Mouse (Mus musculus) heart, postnatal 4 days (tissue): ENCODE measurements around the gene Cd200. TPM values are rescaled to one million over a fixed set of nuclear protein-coding genes. Genes with fewer than 3 reads are reported as not detected.
"Not testable (repeated sequence)": the region's sequence is repeated elsewhere in the genome, so short reads cannot be mapped to it uniquely, and the experiment has no call there.

Experiments
- DNase-seq: peaks from one replicate; pipeline ENCODE4 v3.0.0; 2021
- total RNA-seq, 2 experiments: library from RNA; stranded (reverse); gene quantifications; 2 replicates each; pipeline ENCODE4 v1.2.3; 2021

Cd200 gene
- 10 to 100 TPM; 44.8 to 67.6 TPM for total RNA-seq

DNA sequence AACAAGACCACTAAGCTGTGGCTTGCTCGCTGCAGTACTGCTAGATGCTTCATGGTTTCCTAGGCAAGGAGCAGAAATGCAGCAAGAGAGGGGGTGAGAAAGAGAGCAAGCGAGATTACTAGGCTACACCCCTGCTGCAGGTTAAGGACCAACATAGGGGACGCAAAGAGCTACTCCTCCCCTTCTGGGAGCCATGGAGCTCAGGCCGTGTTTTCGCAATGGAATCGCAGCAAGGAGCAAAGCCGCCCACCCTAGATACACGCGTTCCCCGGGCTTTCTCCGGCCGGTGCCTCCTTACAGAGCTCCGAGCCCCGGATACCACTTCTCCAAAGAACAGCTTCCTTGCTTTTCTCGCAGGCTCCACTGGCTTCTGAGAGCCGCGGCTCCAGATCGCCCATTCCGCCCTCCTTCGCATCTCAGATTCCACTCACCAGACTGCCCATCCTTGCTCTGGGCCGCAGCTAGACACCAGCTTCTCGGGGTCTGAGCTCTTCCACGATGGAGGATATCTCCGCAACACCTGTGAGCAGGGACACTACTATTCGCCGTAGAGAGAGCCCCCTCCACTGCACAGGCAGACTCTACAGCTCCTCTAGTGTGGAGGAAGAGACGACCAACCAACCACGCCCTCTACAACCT is at the start of gene Cd200:
Gene Cd200, minus strand, starts transcription at position 629 of the 639 bp plus-strand sequence.
- peak; percentile 50 for DNase-seq

DNA sequence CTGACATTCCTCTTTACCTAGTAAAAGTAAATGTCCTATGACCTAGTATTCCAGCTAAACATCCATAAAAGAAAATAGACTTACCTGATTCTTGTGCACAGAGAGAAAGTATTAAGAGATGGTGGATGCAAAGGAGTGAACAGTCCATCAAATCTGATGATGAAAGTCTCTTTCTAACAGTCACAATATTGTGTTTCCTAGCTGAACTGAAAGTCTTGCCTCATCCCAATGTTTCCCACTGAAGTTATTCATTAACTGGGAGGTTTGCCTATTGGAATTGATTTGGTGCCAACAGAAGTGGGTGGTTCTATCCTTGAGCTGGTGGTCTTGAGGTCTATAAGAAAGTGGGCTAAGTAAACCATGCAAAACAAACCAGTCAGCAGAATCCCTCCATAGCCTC is 45.9 kb upstream of the Cd200 start:
- no peak for DNase-seq

DNA sequence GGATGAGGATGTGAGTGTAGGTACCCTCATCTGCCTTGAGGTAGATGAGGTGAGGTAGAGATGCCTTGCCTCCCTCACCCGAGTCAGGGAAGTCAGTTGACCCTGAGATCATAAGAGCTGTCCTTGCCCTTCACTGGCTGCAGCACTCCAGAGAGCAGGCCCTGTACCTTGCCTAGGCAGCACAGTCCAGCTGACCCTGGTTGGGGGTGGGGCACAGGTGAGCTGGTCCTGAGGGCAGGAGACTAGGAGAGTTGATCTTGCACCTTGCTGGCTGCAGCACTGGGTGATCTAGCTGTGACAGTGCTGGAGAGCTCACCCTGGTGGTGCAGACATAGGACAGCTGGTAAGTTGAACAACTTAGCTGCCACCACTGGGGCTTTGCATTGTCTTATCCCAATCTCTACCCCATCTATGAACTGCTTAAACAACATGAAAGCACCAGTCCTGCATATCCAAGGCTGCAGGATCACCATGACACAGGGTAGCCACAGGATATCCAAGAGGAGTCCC is 28.4 kb upstream of the Cd200 start:
- no peak for DNase-seq

DNA sequence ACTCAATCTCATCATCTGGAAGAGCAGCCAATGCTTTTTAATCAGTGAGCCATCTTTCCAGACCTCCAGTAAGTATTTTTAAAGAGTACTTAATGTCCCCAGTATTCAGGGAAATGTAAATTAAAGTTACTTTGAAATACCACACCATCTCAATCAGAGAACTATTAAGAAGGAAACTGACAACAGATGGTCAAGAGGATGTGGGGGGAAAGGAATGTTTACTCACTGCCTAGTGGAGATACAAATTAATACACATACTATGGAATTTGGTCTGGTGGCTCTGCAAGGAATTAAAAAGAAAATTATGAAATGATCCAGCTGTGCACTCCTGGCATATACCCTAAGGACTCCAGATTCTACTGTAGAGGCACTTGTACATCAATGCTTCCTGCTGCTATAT is 26.7 kb upstream of the Cd200 start:
- DNase-seq: no peak

DNA sequence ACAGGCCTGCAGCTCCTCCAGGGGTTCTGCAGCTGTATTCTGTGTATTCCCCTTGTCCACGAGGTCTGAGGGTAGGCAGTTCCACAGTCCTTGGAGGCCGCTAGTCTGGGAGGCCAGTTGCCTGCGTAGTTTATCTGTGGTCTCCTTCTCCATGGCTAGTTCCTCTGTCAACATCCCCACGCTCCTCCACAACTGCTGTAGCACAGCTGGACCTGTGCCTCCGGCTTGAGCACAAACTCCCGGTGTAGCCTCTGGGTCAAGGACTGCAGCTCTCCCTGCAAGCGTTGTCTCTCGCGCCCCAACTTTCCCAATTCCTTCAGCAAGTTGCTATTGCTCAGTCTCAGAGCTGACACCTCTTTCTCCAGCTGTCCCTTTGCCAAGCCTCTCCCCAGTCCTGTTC is 18.8 kb upstream of the Cd200 start:
- peak; percentile 25 for DNase-seq

DNA sequence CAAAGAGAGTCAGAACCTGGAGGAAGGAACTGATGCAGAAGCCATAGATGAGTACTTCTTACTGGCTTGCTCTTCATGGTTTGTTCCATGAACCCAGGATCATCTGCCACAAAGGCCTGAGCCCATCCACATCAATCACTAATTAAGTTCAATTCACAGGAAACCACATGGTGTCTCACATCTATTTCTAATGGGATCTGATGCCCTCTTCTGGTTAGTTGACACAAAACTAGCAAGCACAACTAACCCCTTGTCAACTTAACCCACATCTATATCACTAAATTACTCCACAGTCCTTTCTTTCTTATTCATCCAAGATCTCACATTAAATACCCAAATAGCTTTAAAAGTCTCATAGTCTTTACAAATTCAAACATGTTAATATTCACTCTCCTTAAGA is 4.6 kb upstream of the Cd200 start:
- DNase-seq: no peak

DNA sequence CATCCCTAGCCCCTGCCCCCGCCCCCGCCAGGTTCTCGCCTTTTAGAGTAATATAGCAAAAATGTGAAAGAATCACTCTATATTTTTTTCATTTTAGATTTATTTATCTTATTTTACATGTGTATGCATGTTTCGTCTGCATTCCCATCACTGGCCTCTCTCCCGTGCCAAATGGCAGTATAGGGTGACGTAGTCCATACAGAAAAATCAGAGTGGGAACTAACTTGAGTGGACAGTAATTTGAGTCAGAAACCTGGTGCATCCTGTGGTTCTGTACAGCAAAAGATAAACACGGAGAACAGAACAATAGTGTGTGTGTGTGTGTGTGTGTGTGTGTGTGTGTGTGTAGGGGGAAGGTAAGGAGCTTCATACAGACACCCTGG is 202 bp upstream of the Cd200 start:
- DNase-seq: not testable (repeated sequence)

DNA sequence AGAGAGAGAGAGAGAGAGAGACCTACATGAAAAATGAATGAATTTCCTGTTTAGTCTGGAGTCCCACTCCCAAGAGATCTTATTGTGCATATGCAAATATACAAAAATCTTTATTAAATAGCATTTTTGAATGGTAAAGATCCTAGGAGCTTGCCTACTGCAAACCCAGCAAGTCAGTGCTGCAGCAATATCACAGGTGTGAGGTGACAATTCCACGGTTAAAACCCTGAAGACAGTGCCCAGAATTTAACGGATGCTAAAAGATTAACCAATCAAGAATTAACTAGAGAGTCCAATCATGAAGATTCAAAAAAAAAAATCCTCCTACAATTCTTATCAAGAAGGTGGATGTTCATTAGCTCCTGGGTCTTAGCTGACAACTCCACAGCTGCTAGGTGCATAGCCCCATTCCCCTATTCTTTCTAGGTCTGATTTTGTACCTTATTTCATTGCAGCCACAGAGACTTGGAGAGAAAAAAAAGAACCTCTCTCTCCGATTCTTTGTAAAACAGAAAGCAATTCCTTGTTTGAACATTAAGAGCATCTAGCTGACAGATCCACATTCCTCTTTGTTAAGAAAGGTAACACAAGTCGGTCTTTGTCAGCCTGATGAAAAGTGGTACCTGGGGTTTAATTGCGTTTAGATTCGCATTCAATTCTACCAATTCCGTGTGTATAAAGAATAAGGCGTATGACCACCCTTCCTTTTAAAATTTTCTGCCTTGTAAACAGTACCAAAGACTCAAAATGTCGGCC is 1.0 kb downstream of the Cd200 start:
- no peak for DNase-seq

DNA sequence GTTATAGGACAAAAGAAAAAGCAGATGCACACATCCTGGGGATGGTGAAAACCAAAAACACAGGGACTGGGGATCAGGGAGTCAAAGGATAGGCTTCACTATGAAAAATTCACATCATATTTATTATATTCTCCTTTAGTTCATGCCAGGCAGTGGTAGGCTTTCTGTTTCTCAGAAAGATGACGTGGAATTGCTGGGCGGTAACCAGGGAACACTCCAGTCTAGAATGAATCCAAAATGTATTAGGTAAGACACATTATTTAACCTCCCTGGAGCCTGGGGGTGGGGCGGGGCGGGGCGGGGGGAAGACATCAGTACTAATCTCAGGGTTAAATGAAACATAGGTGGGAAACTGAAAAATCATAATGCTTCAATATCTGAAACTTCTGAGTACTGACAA is 1.8 kb downstream of the Cd200 start:
- no peak for DNase-seq

DNA sequence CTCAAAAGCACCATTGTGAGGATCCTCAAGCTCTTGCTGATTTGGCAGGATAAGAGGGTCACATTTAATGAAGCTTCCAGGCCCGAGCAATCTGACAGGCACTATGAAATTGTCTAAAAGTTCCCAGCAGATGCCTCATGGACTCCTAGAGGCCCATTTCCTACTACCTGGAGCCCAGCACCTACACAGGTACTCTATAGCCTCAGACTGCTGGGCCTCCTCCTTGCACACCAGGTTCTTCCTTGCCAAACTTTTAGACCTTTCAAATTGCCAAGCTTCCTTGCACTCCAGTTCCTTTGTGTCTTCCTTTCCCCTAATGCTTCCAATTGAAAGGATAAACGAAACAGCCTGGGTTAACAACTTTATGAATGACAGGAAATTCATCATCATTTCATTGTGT is 5.9 kb downstream of the Cd200 start:
- no peak for DNase-seq

DNA sequence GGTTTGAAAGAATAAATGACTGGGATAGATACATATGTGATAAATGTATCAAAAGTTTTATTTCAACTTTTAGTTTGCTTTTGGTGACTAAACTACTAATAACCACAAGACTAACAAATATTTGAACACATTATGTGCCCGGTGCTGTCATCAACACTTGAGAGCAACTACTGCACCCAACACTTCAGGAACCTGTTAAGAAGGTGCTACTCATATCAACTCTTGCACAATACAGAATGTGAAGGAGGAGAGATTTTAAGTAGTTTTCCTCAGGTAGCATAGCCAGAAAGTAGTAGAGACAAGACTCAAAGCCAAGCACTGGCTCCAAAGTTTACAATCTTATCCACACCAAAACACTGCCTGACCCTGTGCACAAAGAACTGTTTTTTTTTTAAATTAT is 6.8 kb downstream of the Cd200 start:
- no peak for DNase-seq

DNA sequence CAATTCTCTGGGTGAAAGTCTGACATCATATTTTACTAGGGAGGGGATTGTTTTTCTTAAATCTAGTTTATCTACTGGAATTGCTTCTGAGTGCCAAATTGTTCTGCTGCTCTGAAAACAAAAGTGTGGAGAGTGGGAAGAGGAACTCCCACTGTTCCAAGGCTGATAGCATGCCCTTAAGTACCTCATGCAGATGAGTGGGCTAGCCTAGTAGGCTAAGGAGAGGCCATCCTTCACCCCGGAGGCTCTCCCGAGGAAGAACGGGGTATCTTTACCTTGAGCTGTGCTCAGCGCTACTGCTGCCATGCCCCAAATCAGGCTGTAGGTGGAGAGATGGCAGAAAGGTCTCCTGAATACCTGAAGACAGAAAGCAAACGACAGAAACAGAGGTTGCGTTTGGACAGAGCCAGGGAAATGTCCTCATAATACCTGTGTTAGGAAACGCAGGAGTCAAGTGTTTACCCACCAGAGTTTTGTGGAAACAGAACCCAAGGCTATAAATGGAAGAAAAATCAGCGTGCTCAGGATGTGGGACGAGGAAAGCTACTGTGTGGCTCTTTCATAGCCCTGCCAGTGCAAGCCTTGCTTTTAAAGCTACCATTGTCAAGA is 8.8 kb downstream of the Cd200 start:
- DNase-seq: peak; percentile 19

DNA sequence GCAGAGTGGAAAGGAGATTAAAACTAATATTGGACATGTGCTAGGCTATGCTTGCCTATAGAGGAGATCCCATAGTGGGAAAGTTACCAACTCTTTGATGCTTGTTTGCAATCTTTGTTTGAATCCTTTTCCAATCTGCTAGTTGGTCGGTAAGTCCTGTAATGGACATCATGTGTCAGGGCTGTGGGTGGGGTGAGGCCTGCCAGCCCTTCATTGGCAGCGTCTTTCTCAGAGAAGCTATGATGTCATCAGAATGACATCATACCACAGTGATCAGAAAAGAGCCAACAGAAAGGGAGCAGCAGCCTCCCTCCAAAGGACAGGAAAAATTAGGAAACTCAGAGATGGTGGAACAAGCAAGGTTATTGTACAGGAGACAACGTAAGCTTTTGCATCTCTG is 9.4 kb downstream of the Cd200 start:
- no peak for DNase-seq

DNA sequence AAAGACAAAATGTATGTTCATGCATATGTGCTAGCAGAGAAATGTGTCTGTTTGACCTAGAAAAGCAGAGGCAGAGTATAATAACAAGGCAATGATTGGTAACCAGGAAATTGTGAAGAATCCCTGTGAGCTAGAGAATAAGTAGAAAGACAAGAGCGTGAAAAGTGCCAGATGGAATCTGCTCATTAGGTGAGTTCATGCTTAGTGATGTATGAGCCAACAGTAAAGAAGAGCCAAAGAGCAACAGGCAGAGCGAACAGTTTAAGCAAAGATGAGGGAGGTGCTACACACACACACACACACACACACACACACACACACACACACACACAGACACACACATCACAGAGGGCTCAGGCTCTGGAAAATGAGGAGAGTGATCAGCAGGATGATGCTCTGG is 11.4 kb downstream of the Cd200 start:
- DNase-seq: no peak

DNA sequence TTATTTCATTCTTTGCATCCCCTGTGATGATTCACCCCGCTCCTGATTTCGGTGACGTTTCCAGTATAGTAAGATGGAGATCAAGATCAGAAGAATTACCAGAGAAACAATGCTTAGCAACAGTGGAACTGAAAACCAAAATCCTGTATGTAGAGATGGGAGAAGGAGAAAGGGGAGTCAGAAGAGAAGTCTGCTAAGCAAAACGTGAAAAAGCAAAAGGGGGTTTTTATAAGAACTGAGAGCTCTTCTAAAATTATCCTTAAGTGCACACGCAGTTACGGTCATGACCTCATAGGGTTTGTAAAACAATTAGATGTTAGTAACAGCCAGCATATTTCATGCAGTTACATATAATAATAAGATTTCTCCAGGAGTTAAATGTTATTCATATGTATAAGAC is 16.6 kb downstream of the Cd200 start:
- no peak for DNase-seq

DNA sequence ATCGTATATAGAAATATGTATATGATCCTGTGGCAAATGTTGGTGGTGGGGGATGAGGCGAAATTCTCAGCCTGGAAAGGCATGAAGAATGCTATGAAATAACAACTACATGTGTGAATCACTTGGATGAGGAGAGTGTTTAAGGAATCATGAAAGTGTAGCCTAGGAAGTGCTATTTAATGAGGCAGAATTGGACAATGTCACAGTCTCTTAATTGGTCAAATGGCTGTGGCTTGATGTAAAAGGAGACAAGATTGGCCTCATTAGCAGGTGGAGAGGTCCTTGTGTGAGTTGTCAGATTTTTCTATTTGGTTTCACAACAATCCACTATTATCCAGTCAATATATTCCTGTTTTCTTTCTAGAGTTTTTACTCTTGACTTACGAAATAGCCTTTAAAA is 17.2 kb downstream of the Cd200 start:
- DNase-seq: no peak

DNA sequence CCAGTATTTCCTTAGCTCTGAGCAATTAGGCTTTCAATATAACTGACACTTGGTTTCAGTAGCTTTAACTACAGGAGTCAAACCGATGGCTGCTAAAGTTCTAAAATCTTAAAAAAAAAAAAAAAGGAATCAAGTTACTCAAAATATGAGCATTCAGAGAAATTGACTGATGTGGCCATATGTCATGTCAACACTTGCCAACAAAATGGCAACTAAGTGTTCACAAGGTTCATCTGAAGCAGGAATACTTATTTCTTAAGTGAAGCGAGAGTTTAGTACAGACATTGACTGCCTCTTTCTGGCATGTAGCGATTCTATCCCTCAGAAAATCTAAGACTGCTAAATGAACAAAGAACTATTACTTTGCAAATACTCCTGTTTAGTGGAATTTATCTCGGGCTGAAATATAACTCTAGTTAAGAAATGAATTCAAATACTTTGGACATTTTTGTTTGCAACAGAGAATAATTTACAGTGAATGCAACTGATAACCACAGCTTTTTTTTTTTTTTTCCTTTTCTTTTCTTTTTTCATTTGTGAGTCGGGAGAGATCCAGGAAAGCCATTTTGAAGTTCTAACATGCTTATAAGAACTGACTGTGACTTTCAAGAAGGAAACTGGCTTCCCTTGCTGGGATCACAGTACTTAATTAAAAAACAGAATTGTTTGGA is 18.4 kb downstream of the Cd200 start:
- DNase-seq: no peak

DNA sequence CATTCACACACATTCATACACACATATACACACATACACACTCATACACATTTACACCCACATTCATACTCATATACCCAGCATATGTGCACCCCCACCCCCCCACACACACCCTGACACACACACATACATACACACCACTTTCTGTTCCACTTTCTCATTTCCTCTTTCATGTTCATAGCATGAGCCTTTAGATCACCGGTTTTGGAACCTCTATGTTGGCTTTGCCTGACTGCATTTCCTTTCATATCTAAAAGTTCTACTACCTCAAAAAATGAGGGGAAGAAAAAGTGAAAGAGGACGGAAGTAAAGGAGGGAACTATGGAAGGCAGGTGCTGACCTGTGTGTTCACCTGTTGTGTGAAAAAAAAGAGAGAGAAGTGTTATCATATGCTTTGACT is 19.0 kb downstream of the Cd200 start:
- no peak for DNase-seq

DNA sequence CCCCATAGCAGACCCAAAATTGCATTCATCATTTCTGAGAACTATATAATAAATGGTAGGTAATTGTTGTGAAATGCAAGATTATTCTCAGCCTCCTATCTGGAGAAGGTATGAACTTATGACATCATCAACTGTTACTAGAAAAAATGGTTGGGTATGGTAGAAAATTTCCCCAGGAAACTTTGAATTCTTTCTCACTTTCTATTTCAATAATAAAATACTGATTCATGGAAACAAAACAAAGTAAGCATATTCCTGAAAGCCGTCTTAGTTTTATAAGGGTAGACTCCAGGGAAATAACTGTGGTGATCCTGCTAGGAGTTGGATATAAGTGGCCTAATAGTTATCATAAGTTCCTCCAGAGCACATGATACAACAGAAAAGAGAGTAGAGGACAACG is 19.8 kb downstream of the Cd200 start:
- no peak for DNase-seq

DNA sequence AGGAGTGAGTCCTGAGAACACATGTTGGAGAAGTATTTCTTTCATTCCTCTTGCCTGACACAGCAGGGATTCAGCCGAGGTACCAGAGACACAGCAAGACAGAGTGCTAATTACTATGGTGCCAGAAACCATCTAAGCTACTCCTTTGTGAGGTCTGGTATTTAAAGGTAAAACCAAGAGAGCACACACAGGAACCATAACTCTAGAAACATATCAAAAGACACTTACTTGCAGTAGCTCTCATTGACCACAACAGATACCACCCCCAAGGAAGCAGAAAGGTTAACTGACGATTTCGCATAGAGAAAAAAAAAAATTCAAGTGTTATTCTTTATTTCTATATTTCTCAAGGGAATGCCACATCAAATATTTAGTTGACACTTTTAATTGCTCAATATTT is 27.0 kb downstream of the Cd200 start:
- DNase-seq: no peak

DNA sequence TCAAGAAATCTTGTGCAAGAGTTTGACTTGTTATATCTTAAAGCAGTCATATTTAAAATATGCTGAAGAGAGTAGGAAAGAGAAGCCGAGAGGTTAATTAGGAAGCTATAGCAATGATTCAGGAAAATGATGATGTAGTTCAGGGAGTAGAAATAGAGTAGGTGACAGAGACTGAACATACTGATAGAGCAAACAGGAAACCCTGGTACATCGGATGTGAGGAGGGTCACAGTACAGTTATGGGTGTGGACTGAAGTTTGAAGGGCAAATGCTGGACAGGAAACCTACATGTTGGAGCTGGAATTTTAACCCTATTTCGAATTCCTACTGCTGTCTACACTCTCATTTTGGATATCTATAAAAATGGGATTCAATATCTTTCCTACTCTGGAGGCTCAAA is 29.9 kb downstream of the Cd200 start:
- no peak for DNase-seq

DNA sequence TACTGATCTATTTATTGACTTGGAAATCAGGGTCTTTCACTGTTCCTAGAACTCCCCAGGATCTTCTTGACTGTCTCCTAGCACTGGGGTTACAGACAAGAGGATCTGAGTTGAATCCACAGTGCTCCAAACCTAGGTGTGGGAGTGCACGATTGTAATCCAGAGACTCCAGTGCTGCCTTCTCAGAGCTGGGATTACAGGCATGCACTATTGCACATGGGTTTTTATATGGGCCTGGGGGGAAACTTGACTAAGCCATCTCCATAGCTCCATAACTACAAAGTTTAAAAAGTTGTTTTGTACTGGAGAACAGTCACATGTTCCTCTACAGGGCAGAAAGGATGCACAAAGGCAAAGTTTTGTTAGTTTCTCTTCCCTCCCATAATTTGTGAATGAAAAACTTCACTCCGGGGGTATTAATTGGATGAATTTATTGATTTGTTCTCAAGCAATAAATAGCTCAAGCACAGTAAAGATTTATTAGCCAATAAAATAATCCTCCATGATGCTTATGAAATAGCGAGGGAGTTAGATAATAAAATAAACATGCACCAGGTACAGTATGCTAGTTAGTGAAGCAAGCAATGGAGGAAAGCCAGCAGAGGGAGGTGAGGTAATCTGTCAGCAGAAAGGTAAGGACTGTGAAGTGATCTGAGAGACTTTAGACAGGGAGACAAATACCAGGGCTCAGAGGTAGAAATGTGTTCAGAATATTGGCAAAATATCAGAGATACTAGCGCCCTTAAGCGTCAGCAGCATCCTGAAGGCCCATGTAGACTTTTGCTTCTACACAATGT is 30.5 kb downstream of the Cd200 start:
- DNase-seq: no peak

DNA sequence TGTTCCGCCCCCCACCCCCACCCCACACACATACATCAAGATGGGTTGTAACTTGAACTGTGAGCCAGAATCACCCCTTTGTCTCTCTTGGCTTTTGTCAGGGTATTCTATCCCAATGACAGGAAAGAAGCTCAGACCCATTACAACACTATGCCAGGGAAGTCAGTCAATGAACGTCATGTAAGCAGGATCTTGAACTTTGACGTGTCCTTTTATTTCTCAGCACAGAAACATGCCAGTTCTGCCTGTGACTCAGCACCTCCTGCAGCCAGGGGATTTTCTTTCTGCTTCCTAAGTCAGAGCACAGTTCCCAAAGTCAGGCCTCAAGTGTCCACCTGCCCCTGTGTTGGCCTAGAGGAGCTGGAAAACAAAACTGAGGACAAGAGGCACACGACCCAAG is 31.5 kb downstream of the Cd200 start:
- DNase-seq: no peak
